Mouse (Mus musculus): ENCODE measurements at regions not wholly inside any gene's neighbourhood (a gene's known extent, or its start where the extent isn't known, plus 50 kb on each side); places are given as distances from the start of the nearest gene placed in this dataset.

GRCm38 (mm10) chr3:9920331-9920730 is 167.6 kb upstream of the Gm9833 start:
- Histone ChIP-seq H3K4me1 (ENCODE audit: control insufficient read depth, insufficient read depth, low read length) (no peaks in the 10 kb centered on the region; the same call in 1 of the 2 replicates), H3K79me2 (ENCODE audit: control insufficient read depth, insufficient read depth, low read length) (no peaks in the 10 kb centered on the region), H3K27me3 (ENCODE audit: control insufficient read depth, insufficient read depth, low read length) (no peaks in the 10 kb centered on the region), H3K9ac (ENCODE audit: low read depth, low read length) (no peak overlapping the region), H3K36me3 (ENCODE audit: control insufficient read depth, insufficient read depth, low read length) (no peaks in the 10 kb centered on the region), H3K4me3 (ENCODE audit: insufficient read depth, low read depth, low read length) (no peak overlapping the region), H3K27ac (replicated peaks; ENCODE audit: insufficient read depth, low read depth, low read length) (no peak overlapping the region)
- TF ChIP-seq POLR2A (IDR thresholded peaks at IDR 0.05; ENCODE audit: extremely low read depth, insufficient read depth, low read length) (no peak), CTCF (IDR thresholded peaks at IDR 0.05; ENCODE audit: low read depth, low read length) (no peak)
- DNase-seq (ENCODE audit: extremely low read depth, low read depth, low spot score): peak; percentile 97
- WGBS: 25% methylated on average over 3 of the region's 3 CpGs

GRCm38 (mm10) chr3:9921730-9922129 is 166.2 kb upstream of the Gm9833 start:
- Histone ChIP-seq H3K4me1 (ENCODE audit: control insufficient read depth, insufficient read depth, low read length) (no peaks in the 10 kb centered on the region; the same call in 1 of the 2 replicates), H3K4me3 (ENCODE audit: insufficient read depth, low read depth, low read length) (no peak overlapping the region), H3K79me2 (ENCODE audit: control insufficient read depth, insufficient read depth, low read length) (no peaks in the 10 kb centered on the region), H3K27me3 (ENCODE audit: control insufficient read depth, insufficient read depth, low read length) (no peaks in the 10 kb centered on the region), H3K27ac (replicated peaks; ENCODE audit: insufficient read depth, low read depth, low read length) (no peak overlapping the region), H3K36me3 (ENCODE audit: control insufficient read depth, insufficient read depth, low read length) (no peaks in the 10 kb centered on the region), H3K9ac (ENCODE audit: low read depth, low read length) (no peak overlapping the region)
- WGBS: 82% methylated on average over 1 of the region's 1 CpGs
- no peak for TF ChIP-seq CTCF (IDR thresholded peaks at IDR 0.05; ENCODE audit: low read depth, low read length)
- no peak for TF ChIP-seq POLR2A (IDR thresholded peaks at IDR 0.05; ENCODE audit: extremely low read depth, insufficient read depth, low read length)
- no peak for DNase-seq (ENCODE audit: extremely low read depth, low read depth, low spot score)

- Histone ChIP-seq H3K27ac (replicated peaks; ENCODE audit: insufficient read depth, low read depth, low read length) (no peak overlapping the region), H3K27me3 (ENCODE audit: control insufficient read depth, insufficient read depth, low read length) (no peaks in the 10 kb centered on the region), H3K36me3 (ENCODE audit: control insufficient read depth, insufficient read depth, low read length) (no peaks in the 10 kb centered on the region), H3K4me3 (ENCODE audit: insufficient read depth, low read depth, low read length) (no peak overlapping the region), H3K4me1 (ENCODE audit: control insufficient read depth, insufficient read depth, low read length) (no peaks in the 10 kb centered on the region; the same call in 1 of the 2 replicates), H3K79me2 (ENCODE audit: control insufficient read depth, insufficient read depth, low read length) (no peaks in the 10 kb centered on the region), H3K9ac (ENCODE audit: low read depth, low read length) (no peak overlapping the region)
- 86% methylated on average over 10 of the region's 10 CpGs for WGBS
- no peak for DNase-seq (ENCODE audit: extremely low read depth, low read depth, low spot score)
- TF ChIP-seq POLR2A (IDR thresholded peaks at IDR 0.05; ENCODE audit: extremely low read depth, insufficient read depth, low read length): no peak
- TF ChIP-seq CTCF (IDR thresholded peaks at IDR 0.05; ENCODE audit: low read depth, low read length): no peak
Measured at GRCm38 (mm10) chr3:9922541-9923046, 165.3 kb upstream of the Gm9833 start.

- TF ChIP-seq CTCF (IDR thresholded peaks at IDR 0.05; ENCODE audit: low read depth, low read length): no peak
- TF ChIP-seq POLR2A (IDR thresholded peaks at IDR 0.05; ENCODE audit: extremely low read depth, insufficient read depth, low read length): no peak
- WGBS: 90% methylated on average over 1 of the region's 1 CpGs
- H3K79me2 ChIP-seq (ENCODE audit: control insufficient read depth, insufficient read depth, low read length): no peaks in the 10 kb centered on the region
Measured at GRCm38 (mm10) chr3:9924630-9925029, 163.3 kb upstream of the Gm9833 start.

GRCm38 (mm10) chr3:9936853-9937441 is 151.0 kb upstream of the Gm9833 start:
- DNase-seq (ENCODE audit: extremely low read depth, low read depth, low spot score): no peak
- no peaks in the 10 kb centered on the region for H3K27me3 ChIP-seq (ENCODE audit: control insufficient read depth, insufficient read depth, low read length)
- H3K9ac ChIP-seq (ENCODE audit: low read depth, low read length): no peak overlapping the region
- H3K79me2 ChIP-seq (ENCODE audit: control insufficient read depth, insufficient read depth, low read length): no peaks in the 10 kb centered on the region
- no peak overlapping the region for H3K4me3 ChIP-seq (ENCODE audit: insufficient read depth, low read depth, low read length)
- H3K4me1 ChIP-seq (ENCODE audit: control insufficient read depth, insufficient read depth, low read length): no peaks in the 10 kb centered on the region
- TF ChIP-seq POLR2A (IDR thresholded peaks at IDR 0.05; ENCODE audit: extremely low read depth, insufficient read depth, low read length): no peak
- TF ChIP-seq CTCF (IDR thresholded peaks at IDR 0.05; ENCODE audit: low read depth, low read length): no peak
- no peaks in the 10 kb centered on the region for H3K36me3 ChIP-seq (ENCODE audit: control insufficient read depth, insufficient read depth, low read length)
- WGBS: 72% methylated on average over 8 of the region's 8 CpGs
- no peak overlapping the region for H3K27ac ChIP-seq (replicated peaks; ENCODE audit: insufficient read depth, low read depth, low read length)

More at GRCm38 (mm10) chr3:9924630-9925029, 163.3 kb upstream of the Gm9833 start:
- DNase-seq (ENCODE audit: extremely low read depth, low read depth, low spot score): no peak
- Histone ChIP-seq H3K4me1 (ENCODE audit: control insufficient read depth, insufficient read depth, low read length) (no peaks in the 10 kb centered on the region; the same call in 1 of the 2 replicates), H3K9ac (ENCODE audit: low read depth, low read length) (no peak overlapping the region), H3K27ac (replicated peaks; ENCODE audit: insufficient read depth, low read depth, low read length) (no peak overlapping the region), H3K4me3 (ENCODE audit: insufficient read depth, low read depth, low read length) (no peak overlapping the region), H3K36me3 (ENCODE audit: control insufficient read depth, insufficient read depth, low read length) (no peaks in the 10 kb centered on the region), H3K27me3 (ENCODE audit: control insufficient read depth, insufficient read depth, low read length) (no peaks in the 10 kb centered on the region)

- Histone ChIP-seq H3K4me1 (ENCODE audit: control insufficient read depth, insufficient read depth, low read length) (no peaks in the 10 kb centered on the region), H3K36me3 (ENCODE audit: control insufficient read depth, insufficient read depth, low read length) (no peaks in the 10 kb centered on the region), H3K27me3 (ENCODE audit: control insufficient read depth, insufficient read depth, low read length) (no peaks in the 10 kb centered on the region), H3K9ac (ENCODE audit: low read depth, low read length) (no peak overlapping the region), H3K4me3 (ENCODE audit: insufficient read depth, low read depth, low read length) (no peak overlapping the region), H3K79me2 (ENCODE audit: control insufficient read depth, insufficient read depth, low read length) (no peaks in the 10 kb centered on the region), H3K27ac (replicated peaks; ENCODE audit: insufficient read depth, low read depth, low read length) (no peak overlapping the region)
- 83% methylated on average over 1 of the region's 1 CpGs for WGBS
- TF ChIP-seq POLR2A (IDR thresholded peaks at IDR 0.05; ENCODE audit: extremely low read depth, insufficient read depth, low read length) (no peak), CTCF (IDR thresholded peaks at IDR 0.05; ENCODE audit: low read depth, low read length) (no peak)
- no peak for DNase-seq (ENCODE audit: extremely low read depth, low read depth, low spot score)
Measured at GRCm38 (mm10) chr3:9938651-9939050, 149.3 kb upstream of the Gm9833 start.

Data from liver, adult 2 months (tissue).